Mouse (Mus musculus) kidney, postnatal 36 days (tissue): ENCODE results near the gene Rbm28.
A peak's percentile ranks its signal among the peaks of the same experiment; 100 is the strongest.

Source experiments
- DNase-seq, 2 experiments: peaks; one replicate each; pipeline ENCODE4 v3.0.0; 2021 to 2022; ENCODE audit warnings: mixed read lengths in 2 of 2

The Rbm28 gene

GRCm38 (mm10) chr6:29164314-29165244 is at the start of gene Rbm28:
Rbm28 (minus strand) TSS chr6:29165006.
- DNase-seq = peak; percentile 89 to 92

- DNase-seq = peak; percentile 62 to 71
These were observed 49.4 kb upstream of the Rbm28 start for GRCm38 (mm10) chr6:29214245-29214644.

- DNase-seq = no peak
These were observed 48.6 kb upstream of the Rbm28 start for GRCm38 (mm10) chr6:29213436-29213835.

GRCm38 (mm10) chr6:29211806-29212492 is 47.1 kb upstream of the Rbm28 start:
- DNase-seq = peak; percentile 83 to 86

- peak in 1 of 2 experiments; percentile 45 for DNase-seq
These were observed 46.3 kb upstream of the Rbm28 start for GRCm38 (mm10) chr6:29211146-29211545.

GRCm38 (mm10) chr6:29210231-29210936 is 45.6 kb upstream of the Rbm28 start:
- DNase-seq = no peak

- DNase-seq = peak in 1 of 2 experiments; percentile 35
These were observed 43.4 kb upstream of the Rbm28 start for GRCm38 (mm10) chr6:29208178-29208577.

GRCm38 (mm10) chr6:29207017-29207416 is 42.2 kb upstream of the Rbm28 start:
- DNase-seq = no peak

GRCm38 (mm10) chr6:29206006-29206405 is 41.2 kb upstream of the Rbm28 start:
- DNase-seq = no peak

GRCm38 (mm10) chr6:29204932-29205614 is 40.3 kb upstream of the Rbm28 start:
- peak; percentile 55 to 77 for DNase-seq

- no peak for DNase-seq
These were observed 39.2 kb upstream of the Rbm28 start for GRCm38 (mm10) chr6:29203861-29204585.

GRCm38 (mm10) chr6:29203096-29203495 is 38.3 kb upstream of the Rbm28 start:
- no peak for DNase-seq

GRCm38 (mm10) chr6:29201988-29202387 is 37.2 kb upstream of the Rbm28 start:
- DNase-seq = no peak

GRCm38 (mm10) chr6:29201341-29201740 is 36.5 kb upstream of the Rbm28 start:
- DNase-seq = no peak

- DNase-seq = no peak
These were observed 35.7 kb upstream of the Rbm28 start for GRCm38 (mm10) chr6:29200496-29200895.

GRCm38 (mm10) chr6:29199223-29199855 is 34.5 kb upstream of the Rbm28 start:
- DNase-seq = no peak

- DNase-seq = peak; percentile 94 to 96
These were observed 33.8 kb upstream of the Rbm28 start for GRCm38 (mm10) chr6:29198309-29199222.

- peak; percentile 43 to 65 for DNase-seq
These were observed 31.3 kb upstream of the Rbm28 start for GRCm38 (mm10) chr6:29195846-29196698.

- no peak for DNase-seq
These were observed 30.3 kb upstream of the Rbm28 start for GRCm38 (mm10) chr6:29195146-29195545.
